Mouse (Mus musculus): ENCODE data around the gene Kntc1. TPM values are rescaled to one million over a fixed set of nuclear protein-coding genes. Genes with fewer than 3 reads are reported as not detected.

The Kntc1 gene
- total RNA-seq (2023; ENCODE audit: inconsistent age): 1.1 to 4.3 TPM (median 1.8 TPM) in 4 replicates

DNA sequence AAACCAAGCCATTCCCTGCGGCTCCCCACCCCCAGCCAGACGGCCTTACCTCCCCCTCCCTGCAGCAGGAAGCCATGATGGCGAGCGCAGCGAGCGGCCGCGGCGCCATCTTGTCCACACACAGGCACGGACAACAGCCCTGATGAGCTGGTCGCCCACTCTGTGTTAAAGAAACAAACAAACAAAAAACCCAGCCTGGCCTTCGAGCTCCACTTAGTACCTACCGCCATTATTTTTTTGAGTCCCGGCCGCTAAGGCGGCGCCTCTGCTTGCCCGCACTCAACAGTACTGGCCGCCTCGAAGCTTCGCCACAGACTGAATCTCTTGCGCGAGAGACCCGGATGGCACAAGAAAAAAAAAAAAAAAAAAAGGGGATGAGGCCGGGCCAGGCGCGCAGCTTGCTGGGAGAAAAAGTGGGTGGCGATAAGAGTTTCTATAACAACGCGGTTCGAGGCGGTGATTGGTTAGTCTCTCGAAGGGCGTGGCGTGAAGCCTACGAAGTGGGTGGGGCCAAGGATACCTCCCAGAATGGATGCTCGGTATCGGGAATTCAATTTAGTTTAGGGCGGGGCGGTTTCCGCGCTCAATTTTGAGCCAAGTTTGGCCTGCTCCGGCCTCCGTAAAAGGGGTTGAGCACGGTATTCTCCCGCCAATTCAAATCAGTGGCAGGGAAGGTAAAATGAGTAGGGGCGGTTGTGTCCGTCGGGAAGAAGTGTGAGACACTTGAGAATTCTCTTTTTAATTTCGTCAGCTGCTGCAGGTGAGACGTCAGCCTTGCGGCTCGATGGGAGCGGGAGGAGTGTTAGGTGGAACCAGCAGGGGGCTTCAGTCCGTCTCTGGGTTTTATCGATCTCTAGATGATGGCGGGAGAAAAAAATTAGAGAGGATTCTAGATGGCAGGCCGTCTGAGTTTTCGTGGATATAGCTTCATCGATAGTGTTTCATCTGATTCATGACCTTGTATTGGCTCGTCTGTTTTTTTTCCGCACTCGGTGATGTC, at the start of gene Kntc1, which contains the start of gene Rsrc2:
Kntc1 (plus strand) TSS at position 652 of the 1,000 bp plus-strand sequence.
Rsrc2 (minus strand) TSS at position 350 of the 1,000 bp plus-strand sequence.

GRCm38 (mm10) chr5:123720328-123721311, 28.9 kb upstream of the Kntc1 start, which contains the start of gene Zcchc8:
Gene Zcchc8 (minus strand): TSS chr5:123721100.

DNA sequence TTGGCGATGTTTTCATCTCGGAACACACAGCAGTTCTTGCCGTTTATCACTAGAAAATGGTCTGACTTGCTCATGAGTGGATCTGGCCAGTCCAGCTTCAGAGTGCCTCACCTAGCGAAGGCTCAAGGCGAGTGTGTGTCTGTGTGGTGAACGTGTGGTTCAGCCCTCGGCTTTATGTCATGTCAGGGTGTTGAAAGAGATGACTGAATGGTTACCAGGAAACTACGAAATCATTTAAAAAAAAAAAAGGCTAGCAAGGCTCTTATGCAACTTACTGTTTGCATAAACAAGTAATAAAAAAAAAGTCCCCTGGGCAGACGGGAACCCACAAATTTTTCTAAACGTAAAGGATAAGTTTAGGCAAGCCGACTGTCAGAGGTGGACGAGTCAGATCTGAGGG, 115.8 kb downstream of the Kntc1 start, which contains the start of gene Hcar2:
Hcar2 (minus strand) TSS at position 135 of the 400 bp plus-strand sequence.

Other genes starting within 250 kb of the Kntc1 start
- gene B3gnt4, start 239.3 kb upstream of the Kntc1 start, total RNA-seq (2023; ENCODE audit: inconsistent age): not detected in 4 replicates
- 72.4 to 83.7 TPM (median 74.7 TPM) in 4 replicates for gene Diablo, start 225.5 kb upstream of the Kntc1 start, total RNA-seq (2023; ENCODE audit: inconsistent age)
- 3.8 to 9.2 TPM (median 5.5 TPM) in 4 replicates for gene Gm49027, start 224.2 kb upstream of the Kntc1 start, total RNA-seq (2023; ENCODE audit: inconsistent age)
- 54.1 to 62.3 TPM (median 56.8 TPM) in 4 replicates for gene Vps33a, start 176.7 kb upstream of the Kntc1 start, total RNA-seq (2023; ENCODE audit: inconsistent age)
- gene Clip1, start 65.1 kb upstream of the Kntc1 start, total RNA-seq (2023; ENCODE audit: inconsistent age): 24.8 to 26.2 TPM (median 25.8 TPM) in 4 replicates
- 73.7 to 80.8 TPM (median 77.5 TPM) in 4 replicates for gene Zcchc8, start 28.6 kb upstream of the Kntc1 start, total RNA-seq (2023; ENCODE audit: inconsistent age)
- 243 to 272 TPM (median 261 TPM) in 4 replicates for gene Rsrc2, start 302 bp upstream of the Kntc1 start, total RNA-seq (2023; ENCODE audit: inconsistent age)
- gene Hcar2, start 115.8 kb downstream of the Kntc1 start, total RNA-seq (2023; ENCODE audit: inconsistent age): 0.27 to 0.67 TPM (median 0.40 TPM) in 4 replicates
- gene Hcar1, start 130.3 kb downstream of the Kntc1 start, total RNA-seq (2023; ENCODE audit: inconsistent age): not detected in 4 replicates
- 37.5 to 42.3 TPM (median 39.0 TPM) in 4 replicates for gene Denr, start 157.5 kb downstream of the Kntc1 start, total RNA-seq (2023; ENCODE audit: inconsistent age)
- 2.8 TPM in 1 of 4 replicates, not detected in the others for gene Gm43518, start 177.7 kb downstream of the Kntc1 start, total RNA-seq (2023; ENCODE audit: inconsistent age)
- gene Ccdc62, start 181.0 kb downstream of the Kntc1 start, total RNA-seq (2023; ENCODE audit: inconsistent age): 3.5 to 9.7 TPM (median 4.5 TPM) in 4 replicates
- 268 to 274 TPM (median 271 TPM) in 4 replicates for gene Hip1r, start 223.9 kb downstream of the Kntc1 start, total RNA-seq (2023; ENCODE audit: inconsistent age)